9 mouse cellular contexts compared by ENCODE assay signal in genomic region chr4:26345080-26345479, GRCm38 (mm10). TPM values are rescaled to one million over a fixed set of nuclear protein-coding genes. Genes with fewer than 3 reads are reported as not detected.
DNase-seq lines count a peak whose midpoint lies in the region; ATAC-seq lines count a peak whose summit lies in the region.
"Had no signal": no experiment of that assay in that cellular context is flagged by ENCODE, and none has a peak within 500 bp of the region (broad histone marks: within the 10 kb centered on the region; RNA-seq: fewer than 3 reads in every experiment).

No protein-coding gene starts in this region.

- ATAC-seq in kidney, embryonic 15.5 days (replicated peaks; ENCODE audit: low FRiP score), result no peak
- no peak for ATAC-seq in hindbrain, embryonic 13.5 days (ENCODE audit: low FRiP score)
- ATAC-seq in midbrain, embryonic 12.5 days (ENCODE audit: low FRiP score, low read depth), result no peak
- ATAC-seq in granulocyte monocyte progenitor cell, adult 5-6 weeks (replicated peaks; ENCODE audit: poor library complexity, severe bottlenecking), result no peak

- H3K9me3 ChIP-seq in kidney, embryonic 15.5 days (replicated peaks), result no peaks in the 10 kb centered on the region
- no peaks in the 10 kb centered on the region for H3K9me3 ChIP-seq in embryonic facial prominence, embryonic 10.5 days
- no peaks in the 10 kb centered on the region for H3K9me3 ChIP-seq in hindbrain, embryonic 13.5 days
- H3K9me3 ChIP-seq in midbrain, embryonic 12.5 days, result no peaks in the 10 kb centered on the region

- no peak overlapping the region for H3K4me3 ChIP-seq in kidney, embryonic 15.5 days (replicated peaks)
- peak overlapping the region; percentile 83 for H3K4me3 ChIP-seq in embryonic facial prominence, embryonic 10.5 days
- peak overlapping the region; percentile 20 for H3K4me3 ChIP-seq in hindbrain, embryonic 13.5 days
- H3K4me3 ChIP-seq in midbrain, embryonic 12.5 days, result peak overlapping the region; percentile 81; the same call in 1 of the 2 replicates

- no peaks in the 10 kb centered on the region for H3K36me3 ChIP-seq in kidney, embryonic 15.5 days
- H3K36me3 ChIP-seq in embryonic facial prominence, embryonic 10.5 days (replicated peaks), result peaks cover 10% of the 10 kb centered on the region
- no peaks in the 10 kb centered on the region for H3K36me3 ChIP-seq in hindbrain, embryonic 13.5 days
- H3K36me3 ChIP-seq in midbrain, embryonic 12.5 days, result no peaks in the 10 kb centered on the region

- no peaks in the 10 kb centered on the region for H3K27me3 ChIP-seq in kidney, embryonic 15.5 days
- no peaks in the 10 kb centered on the region for H3K27me3 ChIP-seq in embryonic facial prominence, embryonic 10.5 days (replicated peaks; ENCODE audit: low read depth, poor library complexity, severe bottlenecking)
- no peaks in the 10 kb centered on the region for H3K27me3 ChIP-seq in hindbrain, embryonic 13.5 days
- H3K27me3 ChIP-seq in midbrain, embryonic 12.5 days, result no peaks in the 10 kb centered on the region

- DNase-seq in kidney, adult 18-20 months, result no peak
- no peak for DNase-seq in embryonic facial prominence, embryonic 10.5 days (ENCODE audit: low spot score)
- no peak for DNase-seq in urinary bladder, postnatal 10 days (ENCODE audit: low spot score)
- no peak for DNase-seq in cerebellum, adult 9-11 months
- DNase-seq: cerebellum, adult 8-10 months had no signal

- H3K4me2 ChIP-seq in kidney, embryonic 15.5 days, result peak overlapping the region; percentile 60
- peak overlapping the region; percentile 68 for H3K4me2 ChIP-seq in hindbrain, embryonic 13.5 days
- H3K4me2 ChIP-seq in midbrain, embryonic 12.5 days (replicated peaks), result peak overlapping the region; percentile 61

- H3K4me1 ChIP-seq in kidney, embryonic 15.5 days, result peaks cover 3% of the 10 kb centered on the region; the same call in 1 of the 2 replicates
- H3K4me1 ChIP-seq in embryonic facial prominence, embryonic 10.5 days, result peaks cover 8% of the 10 kb centered on the region; the same call in 1 of the 2 replicates
- peaks cover 15% of the 10 kb centered on the region for H3K4me1 ChIP-seq in hindbrain, embryonic 13.5 days (replicated peaks)
- peaks cover 4% of the 10 kb centered on the region; the same call in 1 of the 2 replicates for H3K4me1 ChIP-seq in midbrain, embryonic 12.5 days

- no peak overlapping the region for H3K27ac ChIP-seq in kidney, embryonic 15.5 days
- H3K27ac ChIP-seq in embryonic facial prominence, embryonic 10.5 days (replicated peaks), result no peak overlapping the region; the same call in 1 of the 2 replicates
- no peak overlapping the region for H3K27ac ChIP-seq in hindbrain, embryonic 13.5 days
- H3K27ac ChIP-seq in midbrain, embryonic 12.5 days (replicated peaks), result no peak overlapping the region

- H3K9ac ChIP-seq in kidney, embryonic 15.5 days, result no peak overlapping the region
- H3K9ac ChIP-seq in hindbrain, embryonic 13.5 days, result no peak overlapping the region
- no peak overlapping the region for H3K9ac ChIP-seq in midbrain, embryonic 12.5 days (replicated peaks)

- 66% methylated on average over 3 of the region's 3 CpGs for WGBS in kidney, embryonic 15.5 days
- 76% methylated on average over 3 of the region's 3 CpGs for WGBS in embryonic facial prominence, embryonic 10.5 days
- 70% methylated on average over 3 of the region's 3 CpGs for WGBS in hindbrain, embryonic 13.5 days
- WGBS in midbrain, embryonic 12.5 days, result 76% methylated on average over 3 of the region's 3 CpGs

RNA-seq across cellular contexts. Expression of gene Manea, which starts 1.6 kb away (rescaled TPM):
- polyA plus RNA-seq in kidney, embryonic 15.5 days (2015; fragmentation: Nextera tagmentation; extraction: Ambion mirVana), result 16.3 and 17.3 TPM in 2 replicates
- polyA plus RNA-seq in embryonic facial prominence, embryonic 10.5 days (2016; fragmentation: Nextera tagmentation; extraction: Ambion mirVana), result 18.9 and 19.0 TPM in 2 replicates
- 16.7 and 17.4 TPM in 2 replicates for polyA plus RNA-seq in hindbrain, embryonic 13.5 days (2015; fragmentation: Nextera tagmentation; extraction: Ambion mirVana)
- polyA plus RNA-seq in midbrain, embryonic 12.5 days (2016; fragmentation: Nextera tagmentation; extraction: Ambion mirVana), result 21.1 and 24.1 TPM in 2 replicates
- 14.4 and 16.7 TPM in 2 replicates for total RNA-seq in granulocyte monocyte progenitor cell, adult 5-6 weeks (2014; fragmentation: Nextera tagmentation)
- total RNA-seq in granulocyte monocyte progenitor cell, adult 5-6 weeks (2017), result 11.1 and 20.6 TPM in 2 replicates
